Mouse (Mus musculus): ENCODE measurements around the gene Nxph4. TPM values are rescaled to one million over a fixed set of nuclear protein-coding genes. Genes with fewer than 3 reads are reported as not detected.

Nxph4 gene
- polyA plus RNA-seq, 1 experiment from 2014 or later, result 23.6 TPM

DNA sequence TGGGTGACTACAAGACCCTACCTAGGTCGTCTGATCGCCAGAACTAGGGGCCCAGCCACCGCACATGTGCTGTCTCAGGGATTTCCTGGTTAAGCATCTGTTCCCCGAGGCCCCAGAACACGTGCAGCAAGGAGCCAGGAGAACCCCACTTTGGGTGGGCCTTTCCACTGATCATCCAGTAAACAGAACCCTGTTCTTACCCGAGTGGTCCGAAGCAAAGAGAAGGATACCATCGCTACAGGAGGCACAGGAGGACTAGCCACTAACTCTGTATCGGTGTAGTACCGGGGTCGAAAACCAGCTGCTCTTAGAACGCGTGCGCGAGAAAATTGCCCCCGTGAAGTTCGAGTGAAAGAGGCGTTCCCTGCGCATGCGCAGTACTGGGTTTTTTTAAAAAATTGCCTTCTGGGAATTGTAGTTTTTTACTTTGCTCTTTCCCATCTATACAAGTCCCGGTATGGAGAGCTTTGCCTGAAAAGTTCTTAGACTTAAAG is 12.2 kb downstream of the Nxph4 start, which contains the start of gene Shmt2:
TSS of gene Shmt2 (minus strand) at position 357 of the 494 bp plus-strand sequence.
- DNase-seq (ENCODE audit: low spot score, missing footprints) (peak; percentile 100), ATAC-seq (ENCODE audit: low FRiP score) (peak; percentile 58)
- H3K27ac ChIP-seq (ENCODE audit: low read depth, low read length), result no peak within 1 kb of the TSS

DNA sequence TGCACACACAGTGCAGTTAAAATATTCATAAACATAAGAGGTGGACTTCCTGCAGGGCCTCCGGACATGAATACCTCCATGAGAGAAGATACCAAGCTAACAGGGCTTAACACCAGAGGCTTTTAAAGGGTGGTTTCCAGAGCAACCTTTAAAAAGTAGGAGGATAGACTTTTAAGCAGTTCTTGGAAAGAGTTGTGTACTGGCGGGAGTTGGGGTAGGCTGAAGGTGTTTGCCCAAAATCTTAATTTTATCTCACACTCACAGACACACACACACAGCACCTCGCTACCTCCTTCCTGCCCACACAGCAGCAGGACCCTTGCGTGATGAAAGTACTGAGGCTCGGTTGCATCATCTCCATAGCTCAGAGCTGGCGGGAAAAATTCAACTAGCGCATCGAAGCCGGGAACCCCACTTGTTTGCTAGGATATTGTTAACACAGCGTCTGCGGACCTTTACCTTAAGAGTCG is 12.7 kb downstream of the Nxph4 start:
- H3K4me1 ChIP-seq (ENCODE audit: control insufficient read depth, insufficient read depth, low read length), result peaks cover 27% of the 10 kb centered on the region
- H3K9me3 ChIP-seq (ENCODE audit: control insufficient read depth, low read length), result no peaks in the 10 kb centered on the region
- peaks cover 34% of the 10 kb centered on the region for H3K27me3 ChIP-seq (ENCODE audit: control insufficient read depth, insufficient read depth, low read length)
- no peak overlapping the region for H3K27ac ChIP-seq (ENCODE audit: low read depth, low read length)
- WGBS, result 13% methylated on average over 12 of the region's 12 CpGs
- peaks cover 10% of the 10 kb centered on the region for H3K36me3 ChIP-seq (ENCODE audit: control insufficient read depth, insufficient read depth, low read length)
- peak overlapping the region; percentile 37 for H3K4me3 ChIP-seq (ENCODE audit: low read depth, low read length)
- peak; percentile 4; the same call in 1 of the 2 replicates for ATAC-seq (ENCODE audit: low FRiP score)
- no peak for DNase-seq (ENCODE audit: low spot score, missing footprints)
- H3K4me2 ChIP-seq, result peak overlapping the region; percentile 56
- H3K9ac ChIP-seq (ENCODE audit: low read length), result peak overlapping the region; percentile 52

More for the DNA sequence above, 12.2 kb downstream of the Nxph4 start, which contains the start of gene Shmt2:
- peak within 1 kb of the TSS; percentile 52 for H3K9ac ChIP-seq (ENCODE audit: low read length)
- WGBS, result under 1% methylated on average over 21 of the region's 21 CpGs
- H3K4me1 ChIP-seq (ENCODE audit: control insufficient read depth, insufficient read depth, low read length), result peaks cover 26% of the 10 kb centered on the region
- H3K9me3 ChIP-seq (ENCODE audit: control insufficient read depth, low read length), result no peaks in the 10 kb centered on the region
- peaks cover 10% of the 10 kb centered on the region for H3K36me3 ChIP-seq (ENCODE audit: control insufficient read depth, insufficient read depth, low read length)
- peak within 1 kb of the TSS; percentile 56 for H3K4me2 ChIP-seq
- peaks cover 39% of the 10 kb centered on the region for H3K27me3 ChIP-seq (ENCODE audit: control insufficient read depth, insufficient read depth, low read length)
- H3K4me3 ChIP-seq (ENCODE audit: low read depth, low read length), result peak within 1 kb of the TSS; percentile 37

DNA sequence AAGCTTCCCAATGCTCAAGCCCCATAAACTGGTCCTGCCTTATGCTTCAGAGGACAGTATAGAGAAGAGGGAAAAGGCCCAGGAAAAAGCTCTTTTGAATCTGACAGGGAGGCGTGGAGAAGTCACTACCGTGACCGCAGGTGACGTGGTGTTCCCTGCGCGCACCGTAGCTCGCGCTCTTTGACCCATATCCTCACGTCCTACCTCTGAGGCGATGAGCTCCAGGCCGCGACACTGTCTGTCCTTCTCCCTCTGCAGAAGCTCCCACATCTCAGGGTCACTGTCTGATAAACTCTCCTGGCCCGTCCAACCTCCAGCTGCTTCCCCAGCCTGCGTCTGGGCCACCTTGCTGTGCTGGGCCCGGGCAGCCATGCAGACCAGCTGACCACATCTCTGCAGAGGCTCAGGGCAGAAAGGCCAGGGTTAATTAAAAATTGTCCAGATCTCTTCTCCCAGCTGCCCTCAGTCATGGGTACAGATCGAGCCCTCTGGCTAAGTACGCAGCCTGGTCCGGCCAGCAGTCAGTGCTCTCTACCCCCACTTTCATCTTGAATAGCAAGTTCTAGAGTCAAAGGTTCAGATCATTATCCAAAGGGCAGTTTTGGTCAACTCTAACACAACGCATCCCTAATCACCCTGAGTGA is 13.5 kb downstream of the Nxph4 start:
- Histone ChIP-seq H3K27ac (ENCODE audit: low read depth, low read length) (no peak overlapping the region), H3K9ac (ENCODE audit: low read length) (peak overlapping the region; percentile 52; the same call in 1 of the 2 replicates), H3K4me3 (ENCODE audit: low read depth, low read length) (0 out of 2 replicates have a peak overlapping the region, but pooled peaks have one; percentile 37), H3K36me3 (ENCODE audit: control insufficient read depth, insufficient read depth, low read length) (peaks cover 10% of the 10 kb centered on the region), H3K4me1 (ENCODE audit: control insufficient read depth, insufficient read depth, low read length) (peaks cover 28% of the 10 kb centered on the region), H3K27me3 (ENCODE audit: control insufficient read depth, insufficient read depth, low read length) (peaks cover 26% of the 10 kb centered on the region), H3K9me3 (ENCODE audit: control insufficient read depth, low read length) (no peaks in the 10 kb centered on the region), H3K4me2 (peak overlapping the region; percentile 56)
- WGBS, result 84% methylated on average over 20 of the region's 20 CpGs
- DNase-seq (ENCODE audit: low spot score, missing footprints), result no peak
- ATAC-seq (ENCODE audit: low FRiP score), result no peak

DNA sequence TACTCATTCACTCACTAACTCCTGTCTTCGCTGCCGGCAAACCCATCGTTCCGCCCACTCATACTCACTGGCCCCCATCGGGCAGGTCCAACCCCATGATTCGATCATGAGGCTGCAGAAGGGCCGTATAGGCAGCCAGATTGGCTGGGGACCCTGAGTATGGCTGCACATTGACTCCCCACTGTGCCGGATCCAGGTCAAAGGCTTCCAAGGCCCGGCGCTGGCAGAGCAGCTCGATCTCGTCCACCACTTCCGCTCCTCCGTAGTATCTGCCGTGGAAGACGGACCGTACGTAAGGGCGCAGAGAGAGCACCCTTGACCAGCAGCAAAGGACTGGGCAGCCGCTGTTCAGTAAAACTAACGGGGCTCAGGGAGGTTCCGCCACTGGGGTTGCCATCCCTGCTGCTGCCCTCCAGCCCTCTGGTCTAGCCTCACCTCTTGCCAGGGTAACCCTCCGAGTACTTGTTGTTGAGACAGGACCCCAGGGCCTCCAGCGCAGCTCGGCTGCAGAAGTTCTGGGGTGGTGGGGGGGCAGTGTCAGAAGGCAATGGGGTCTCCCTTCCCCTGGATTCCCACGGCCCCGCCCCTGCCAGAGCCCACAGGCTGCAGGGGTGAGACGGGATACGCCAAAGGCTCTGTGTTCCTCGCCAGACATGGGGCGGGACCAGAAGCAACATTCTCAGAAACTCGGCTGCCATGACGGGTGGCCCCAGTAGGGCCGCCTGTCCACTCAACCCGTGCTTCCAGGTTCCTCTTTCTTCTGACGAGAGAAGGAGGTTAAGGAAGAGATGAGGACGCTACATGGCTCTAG is 14.3 kb downstream of the Nxph4 start:
- H3K4me2 ChIP-seq, result no peak overlapping the region
- DNase-seq (ENCODE audit: low spot score, missing footprints) (no peak), ATAC-seq (ENCODE audit: low FRiP score) (no peak)
- H3K4me3 ChIP-seq (ENCODE audit: low read depth, low read length), result no peak overlapping the region
- peaks cover 21% of the 10 kb centered on the region for H3K27me3 ChIP-seq (ENCODE audit: control insufficient read depth, insufficient read depth, low read length)
- no peak overlapping the region for H3K27ac ChIP-seq (ENCODE audit: low read depth, low read length)
- WGBS, result 92% methylated on average over 37 of the region's 37 CpGs
- H3K9me3 ChIP-seq (ENCODE audit: control insufficient read depth, low read length), result no peaks in the 10 kb centered on the region
- no peak overlapping the region for H3K9ac ChIP-seq (ENCODE audit: low read length)
- peaks cover 10% of the 10 kb centered on the region for H3K36me3 ChIP-seq (ENCODE audit: control insufficient read depth, insufficient read depth, low read length)
- H3K4me1 ChIP-seq (ENCODE audit: control insufficient read depth, insufficient read depth, low read length), result peaks cover 36% of the 10 kb centered on the region

DNA sequence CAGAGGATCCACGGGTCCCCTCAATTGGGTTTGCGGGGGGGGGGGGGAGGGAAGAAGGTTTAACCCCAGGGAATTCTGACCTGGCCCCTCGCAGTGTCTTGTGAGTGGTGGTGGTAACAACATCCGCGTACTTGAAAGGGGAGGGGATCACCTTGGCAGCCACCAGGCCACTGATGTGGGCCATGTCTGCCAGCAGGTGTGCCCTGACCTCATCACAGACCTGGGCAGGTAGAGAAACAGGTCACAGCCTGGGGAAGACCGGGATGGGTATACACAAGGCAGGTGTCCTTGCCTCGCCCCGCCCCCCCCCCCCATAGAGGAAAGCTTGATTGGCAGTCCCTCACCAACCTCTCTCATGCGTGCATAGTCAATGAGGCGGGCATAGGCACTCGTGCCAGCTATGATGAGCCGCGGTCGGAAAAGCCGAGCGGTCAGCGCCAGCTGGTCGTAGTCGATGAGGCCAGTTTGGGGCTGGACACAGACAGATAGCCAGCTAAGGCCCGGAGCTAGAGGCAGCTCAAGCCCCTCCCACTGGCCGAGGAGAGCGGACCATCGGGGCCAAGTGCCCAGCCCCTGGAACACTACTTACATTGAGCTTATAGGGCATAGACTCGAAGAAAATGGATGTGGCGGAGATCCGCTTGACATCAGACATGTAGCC is 15.2 kb downstream of the Nxph4 start:
- ATAC-seq (ENCODE audit: low FRiP score), result no peak
- H3K4me2 ChIP-seq, result no peak overlapping the region
- 92% methylated on average over 26 of the region's 26 CpGs for WGBS
- H3K36me3 ChIP-seq (ENCODE audit: control insufficient read depth, insufficient read depth, low read length), result peaks cover 10% of the 10 kb centered on the region
- DNase-seq (ENCODE audit: low spot score, missing footprints), result no peak
- H3K9me3 ChIP-seq (ENCODE audit: control insufficient read depth, low read length), result no peaks in the 10 kb centered on the region
- H3K27ac ChIP-seq (ENCODE audit: low read depth, low read length), result no peak overlapping the region
- no peak overlapping the region for H3K4me3 ChIP-seq (ENCODE audit: low read depth, low read length)
- no peak overlapping the region for H3K9ac ChIP-seq (ENCODE audit: low read length)
- peaks cover 21% of the 10 kb centered on the region for H3K27me3 ChIP-seq (ENCODE audit: control insufficient read depth, insufficient read depth, low read length)
- peaks cover 44% of the 10 kb centered on the region for H3K4me1 ChIP-seq (ENCODE audit: control insufficient read depth, insufficient read depth, low read length)

DNA sequence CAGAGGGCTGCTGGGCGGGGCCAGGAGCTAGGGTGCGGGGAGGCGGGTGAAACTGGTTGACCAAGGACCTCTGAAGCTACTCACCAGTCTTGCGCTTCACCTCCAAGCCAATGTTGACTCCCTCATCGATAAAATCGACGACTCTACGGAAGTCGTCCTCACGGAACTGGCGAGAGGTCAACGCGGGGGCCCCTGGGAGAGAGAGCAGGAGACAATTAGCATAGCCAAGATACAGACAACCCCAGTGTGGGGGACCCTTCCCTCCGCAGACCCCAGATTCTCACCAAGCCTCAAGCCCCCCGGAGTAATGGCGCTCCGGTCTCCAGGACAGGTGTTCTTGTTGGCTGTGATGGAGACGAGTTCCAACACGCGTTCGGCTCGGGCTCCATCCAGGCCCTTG is 16.4 kb downstream of the Nxph4 start:
- Histone ChIP-seq H3K27me3 (ENCODE audit: control insufficient read depth, insufficient read depth, low read length) (peaks cover 25% of the 10 kb centered on the region), H3K4me1 (ENCODE audit: control insufficient read depth, insufficient read depth, low read length) (peaks cover 55% of the 10 kb centered on the region)

DNA sequence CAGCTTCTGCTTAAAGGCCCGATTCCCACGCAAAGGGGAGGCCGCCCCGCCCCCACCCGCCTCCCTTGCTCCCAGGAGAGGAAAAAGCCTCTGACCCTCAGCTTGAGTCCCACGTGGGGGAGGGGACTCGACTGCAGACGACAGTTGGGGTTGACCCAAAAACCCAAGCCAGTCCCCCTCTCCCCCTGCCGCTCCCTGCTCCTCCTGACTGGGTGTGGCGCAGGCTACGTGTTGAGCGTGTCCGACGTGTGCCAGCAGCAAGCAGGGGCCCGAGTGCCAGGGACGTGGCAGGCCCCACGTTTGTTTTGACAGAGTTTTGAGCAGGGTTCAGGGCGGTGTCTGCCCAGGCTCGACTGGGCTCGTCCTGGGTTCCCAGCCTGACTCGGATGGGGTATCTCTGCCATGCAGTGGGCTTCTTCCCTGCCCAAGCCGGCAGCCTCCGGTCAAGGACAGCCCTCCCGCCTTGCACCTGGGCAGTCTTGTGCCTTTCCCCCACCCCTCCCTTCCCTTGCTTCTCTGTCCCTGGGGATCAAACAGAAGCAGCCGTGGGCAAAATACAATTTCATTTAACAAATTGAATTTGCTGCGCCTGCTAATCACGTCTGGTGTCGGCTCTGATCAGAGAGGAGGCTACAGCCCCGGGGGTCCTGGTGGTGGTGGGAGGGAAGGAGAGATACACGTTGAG is 17.6 kb downstream of the Nxph4 start:
- peaks cover 29% of the 10 kb centered on the region for H3K27me3 ChIP-seq (ENCODE audit: control insufficient read depth, insufficient read depth, low read length)
- H3K9me3 ChIP-seq (ENCODE audit: control insufficient read depth, low read length), result no peaks in the 10 kb centered on the region
- peak overlapping the region; percentile 21; the same call in 1 of the 2 replicates for H3K9ac ChIP-seq (ENCODE audit: low read length)
- peaks cover 10% of the 10 kb centered on the region for H3K36me3 ChIP-seq (ENCODE audit: control insufficient read depth, insufficient read depth, low read length)
- no peak overlapping the region; the same call in 1 of the 2 replicates for H3K27ac ChIP-seq (ENCODE audit: low read depth, low read length)
- peak; percentile 92 for DNase-seq (ENCODE audit: low spot score, missing footprints)
- ATAC-seq (ENCODE audit: low FRiP score), result no peak
- H3K4me1 ChIP-seq (ENCODE audit: control insufficient read depth, insufficient read depth, low read length), result peaks cover 62% of the 10 kb centered on the region
- no peak overlapping the region for H3K4me3 ChIP-seq (ENCODE audit: low read depth, low read length)
- WGBS, result 8% methylated on average over 30 of the region's 30 CpGs
- H3K4me2 ChIP-seq, result peak overlapping the region; percentile 29; the same call in 1 of the 2 replicates

More for the DNA sequence above, 16.4 kb downstream of the Nxph4 start:
- H3K4me2 ChIP-seq, result no peak overlapping the region
- DNase-seq (ENCODE audit: low spot score, missing footprints) (no peak), ATAC-seq (ENCODE audit: low FRiP score) (no peak)
- no peak overlapping the region for H3K9ac ChIP-seq (ENCODE audit: low read length)
- H3K27ac ChIP-seq (ENCODE audit: low read depth, low read length), result no peak overlapping the region
- H3K36me3 ChIP-seq (ENCODE audit: control insufficient read depth, insufficient read depth, low read length), result peaks cover 10% of the 10 kb centered on the region
- no peaks in the 10 kb centered on the region for H3K9me3 ChIP-seq (ENCODE audit: control insufficient read depth, low read length)
- 90% methylated on average over 22 of the region's 22 CpGs for WGBS
- H3K4me3 ChIP-seq (ENCODE audit: low read depth, low read length), result no peak overlapping the region

DNA sequence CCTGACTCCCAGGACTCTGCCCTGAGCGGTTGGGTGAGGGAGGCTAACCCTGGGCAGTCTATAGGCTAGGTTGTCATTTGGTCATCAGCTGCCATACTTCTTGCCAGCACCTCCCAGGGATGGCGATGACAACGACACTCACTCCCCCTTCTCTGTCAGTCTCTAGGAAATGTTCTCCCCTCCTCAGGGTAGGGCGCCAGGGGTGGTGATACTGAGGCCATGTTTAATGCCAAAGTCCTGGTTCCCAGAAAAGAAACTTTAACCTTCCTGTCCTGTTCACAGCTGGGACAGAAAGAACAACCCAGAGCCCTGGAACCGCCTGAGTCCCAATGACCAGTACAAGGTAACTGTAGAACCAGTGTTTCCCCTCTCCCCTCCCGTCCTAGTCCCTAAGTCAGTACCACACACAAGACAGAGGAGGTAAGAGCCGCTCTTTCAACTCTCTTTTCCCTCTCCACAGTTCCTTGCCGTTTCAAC is 18.3 kb downstream of the Nxph4 start:
- no peak overlapping the region for H3K27ac ChIP-seq (ENCODE audit: low read depth, low read length)
- no peak overlapping the region for H3K4me3 ChIP-seq (ENCODE audit: low read depth, low read length)
- DNase-seq (ENCODE audit: low spot score, missing footprints) (peak; percentile 87), ATAC-seq (ENCODE audit: low FRiP score) (no peak)
- H3K9me3 ChIP-seq (ENCODE audit: control insufficient read depth, low read length), result no peaks in the 10 kb centered on the region
- H3K27me3 ChIP-seq (ENCODE audit: control insufficient read depth, insufficient read depth, low read length), result peaks cover 35% of the 10 kb centered on the region
- no peak overlapping the region for H3K9ac ChIP-seq (ENCODE audit: low read length)
- 12% methylated on average over 8 of the region's 8 CpGs for WGBS
- no peak overlapping the region; the same call in 1 of the 2 replicates for H3K4me2 ChIP-seq
- H3K36me3 ChIP-seq (ENCODE audit: control insufficient read depth, insufficient read depth, low read length), result peaks cover 10% of the 10 kb centered on the region
- peaks cover 60% of the 10 kb centered on the region for H3K4me1 ChIP-seq (ENCODE audit: control insufficient read depth, insufficient read depth, low read length)

Data from midbrain, embryonic 11.5 days (tissue).